Mouse (Mus musculus) T-helper 2 cell (primary cell): ENCODE measurements at regions not wholly inside any gene's neighbourhood (a gene's known extent, or its start where the extent isn't known, plus 50 kb on each side); places are given as distances from the start of the nearest gene placed in this dataset.

Experiments used
- in situ Hi-C: fragments of 300-600 bp; cut with MboI, MseI; formaldehyde crosslinking; loops from one replicate; pipeline ENCODE4 v1.15.1; 2025; ENCODE audit warnings: high pct_unique_total_duplicates

GRCm38 (mm10) chr3:148559752-148560460, 430.4 kb downstream of the Adgrl2 start:
- in situ Hi-C loops = loop anchor here (10.0 kb wide), 1 partner anchor 255 kb away; no protein-coding TSS in a partner anchor

- in situ Hi-C loops = no loop called here
These were observed 431.7 kb downstream of the Adgrl2 start for GRCm38 (mm10) chr3:148558592-148559157.

GRCm38 (mm10) chr3:148555324-148555723, 435.0 kb downstream of the Adgrl2 start:
- in situ Hi-C loops = no loop called here

GRCm38 (mm10) chr3:148550716-148551115, 439.6 kb downstream of the Adgrl2 start:
- in situ Hi-C loops = no loop called here

GRCm38 (mm10) chr3:148544929-148545328, 445.4 kb downstream of the Adgrl2 start:
- in situ Hi-C loops = no loop called here

GRCm38 (mm10) chr3:148542217-148542616, 448.1 kb downstream of the Adgrl2 start:
- in situ Hi-C loops = no loop called here

GRCm38 (mm10) chr3:148537669-148538271, 452.6 kb downstream of the Adgrl2 start:
- in situ Hi-C loops = no loop called here

- in situ Hi-C loops = no loop called here
These were observed 460.5 kb downstream of the Adgrl2 start for GRCm38 (mm10) chr3:148529893-148530292.

- in situ Hi-C loops = no loop called here
These were observed 480.0 kb downstream of the Adgrl2 start for GRCm38 (mm10) chr3:148510381-148510780.

GRCm38 (mm10) chr3:148504928-148505327, 485.4 kb downstream of the Adgrl2 start:
- in situ Hi-C loops = no loop called here

- in situ Hi-C loops = no loop called here
These were observed 486.9 kb downstream of the Adgrl2 start for GRCm38 (mm10) chr3:148503432-148503831.

GRCm38 (mm10) chr3:148501801-148502200, 488.6 kb downstream of the Adgrl2 start:
- in situ Hi-C loops = no loop called here

- in situ Hi-C loops = no loop called here
These were observed 493.7 kb downstream of the Adgrl2 start for GRCm38 (mm10) chr3:148496672-148497071.

GRCm38 (mm10) chr3:148491287-148491686, 499.1 kb downstream of the Adgrl2 start:
- in situ Hi-C loops = no loop called here

- in situ Hi-C loops = no loop called here
These were observed 501.2 kb downstream of the Adgrl2 start for GRCm38 (mm10) chr3:148489201-148489600.

GRCm38 (mm10) chr3:148487949-148488348, 502.4 kb downstream of the Adgrl2 start:
- in situ Hi-C loops = no loop called here

- in situ Hi-C loops = loop anchor here (10.0 kb wide), 1 partner anchor 289 kb away; no protein-coding TSS in a partner anchor
These were observed 514.5 kb downstream of the Adgrl2 start for GRCm38 (mm10) chr3:148475862-148476261.

- in situ Hi-C loops = loop anchor here (10.0 kb wide), 1 partner anchor 292 kb away; no protein-coding TSS in a partner anchor
These were observed 517.4 kb downstream of the Adgrl2 start for GRCm38 (mm10) chr3:148472943-148473444.

- in situ Hi-C loops = no loop called here
These were observed 524.9 kb downstream of the Adgrl2 start for GRCm38 (mm10) chr3:148465456-148465855.

- in situ Hi-C loops = no loop called here
These were observed 527.6 kb downstream of the Adgrl2 start for GRCm38 (mm10) chr3:148462791-148463190.

GRCm38 (mm10) chr3:148448888-148449287, 541.5 kb downstream of the Adgrl2 start:
- in situ Hi-C loops = no loop called here

- in situ Hi-C loops = no loop called here
These were observed 541.9 kb downstream of the Adgrl2 start for GRCm38 (mm10) chr3:148448465-148448864.

- in situ Hi-C loops = no loop called here
These were observed 543.5 kb downstream of the Adgrl2 start for GRCm38 (mm10) chr3:148446845-148447244.
